Mouse (Mus musculus) heart, embryonic 11.5 days (tissue): ENCODE results near the gene Thumpd2. TPM values are rescaled to one million over a fixed set of nuclear protein-coding genes. Genes with fewer than 3 reads are reported as not detected.

Experiments
- ATAC-seq: fragments of 200-750 bp; cut with Nextera tagmentation; replicated peaks from 2 replicates; pipeline ENCODE4 v1.8.0; 2017; ENCODE audit warnings: moderate library complexity; ENCODE audit not compliant: insufficient number of reproducible peaks, low FRiP score, low TSS enrichment
- H3K27ac ChIP-seq: fragments of 300-500 bp; sonication (generic); 2 replicates; pipeline ENCODE4 v1.5.1; 2014; ENCODE audit warnings: mild to moderate bottlenecking, low read depth, low read length
- H3K27me3 ChIP-seq: fragments of 300-500 bp; sonication (generic); 2 replicates; pipeline ENCODE4 v1.6.1; 2014; ENCODE audit warnings: mild to moderate bottlenecking, low read length, mixed read lengths; ENCODE audit not compliant: control insufficient read depth, insufficient read depth
- H3K36me3 ChIP-seq: fragments of 300-500 bp; sonication (generic); 2 replicates; pipeline ENCODE4 v1.6.1; 2014; ENCODE audit warnings: mild to moderate bottlenecking, low read length, moderate library complexity, mixed read lengths; ENCODE audit not compliant: control insufficient read depth, insufficient read depth
- H3K4me1 ChIP-seq: fragments of 300-500 bp; sonication (generic); 2 replicates; pipeline ENCODE4 v1.6.1; 2014; ENCODE audit warnings: low read length; ENCODE audit not compliant: control insufficient read depth, insufficient read depth
- H3K4me2 ChIP-seq: fragments of 300-500 bp; sonication (generic); 2 replicates; pipeline ENCODE4 v1.6.1; 2014; ENCODE audit warnings: mild to moderate bottlenecking, moderate library complexity
- H3K4me3 ChIP-seq: fragments of 300-500 bp; sonication (generic); 2 replicates; pipeline ENCODE4 v1.5.1; 2014; ENCODE audit warnings: low read depth, low read length
- H3K9ac ChIP-seq: fragments of 300-500 bp; sonication (generic); 2 replicates; pipeline ENCODE4 v1.6.1; 2014; ENCODE audit warnings: mild to moderate bottlenecking, low read depth, low read length, moderate library complexity
- H3K9me3 ChIP-seq: fragments of 300-500 bp; sonication (generic); replicated peaks from 2 replicates; pipeline ENCODE4 v1.6.1; 2016; ENCODE audit warnings: low read length; ENCODE audit not compliant: control insufficient read depth
- WGBS: fragments of 180-500 bp; shearing (Covaris S2); extraction: QIAGEN DNeasy Blood & Tissue Kit; methylation state at CpG from one replicate; pipeline ENCODE4 v1.1.7; 2014; ENCODE audit not compliant: insufficient replicate concordance; 5-methylcytosine and 5-hydroxymethylcytosine counted together
- polyA plus RNA-seq: library from polyadenylated mRNA; unstranded; fragments of >200 nt; fragmentation: Nextera tagmentation; extraction: Ambion mirVana; gene quantifications from 2 replicates; pipeline ENCODE4 v1.2.1, GENCODE M21; 2014

Gene Thumpd2
- 11.0 and 12.0 TPM in 2 replicates for polyA plus RNA-seq

- H3K4me2 ChIP-seq, result peak within 1 kb of the TSS; percentile 76
- no peaks in the 10 kb centered on the region for H3K9me3 ChIP-seq
- no peaks in the 10 kb centered on the region for H3K36me3 ChIP-seq
- peak; percentile 93 for ATAC-seq
- H3K4me3 ChIP-seq, result peak within 1 kb of the TSS; percentile 82
- H3K9ac ChIP-seq, result peak within 1 kb of the TSS; percentile 98
- peak within 1 kb of the TSS; percentile 64 for H3K27ac ChIP-seq
- no peaks in the 10 kb centered on the region for H3K27me3 ChIP-seq
- WGBS, result 1% methylated on average over 28 of the region's 29 CpGs
- peaks cover 10% of the 10 kb centered on the region for H3K4me1 ChIP-seq
Observed at GRCm38 (mm10) chr17:81064979-81065311, at the start of gene Thumpd2. Gene Thumpd2, minus strand, starts transcription at chr17:81065082.

- no peaks in the 10 kb centered on the region for H3K9me3 ChIP-seq
- no peaks in the 10 kb centered on the region for H3K27me3 ChIP-seq
- no peak overlapping the region for H3K4me3 ChIP-seq
- peaks cover 3% of the 10 kb centered on the region; the same call in 1 of the 2 replicates for H3K4me1 ChIP-seq
- ATAC-seq, result no peak
- 88% methylated on average over 2 of the region's 2 CpGs for WGBS
- no peak overlapping the region for H3K9ac ChIP-seq
- no peaks in the 10 kb centered on the region for H3K36me3 ChIP-seq
- H3K4me2 ChIP-seq, result no peak overlapping the region
- H3K27ac ChIP-seq, result no peak overlapping the region
Observed at GRCm38 (mm10) chr17:81104237-81104636, 39.4 kb upstream of the Thumpd2 start.

GRCm38 (mm10) chr17:81102866-81103265 is 38.0 kb upstream of the Thumpd2 start:
- Histone ChIP-seq H3K36me3 (no peaks in the 10 kb centered on the region), H3K9ac (no peak overlapping the region), H3K4me2 (0 out of 2 replicates have a peak overlapping the region, but pooled peaks have one; percentile 24), H3K9me3 (no peaks in the 10 kb centered on the region), H3K4me3 (no peak overlapping the region), H3K4me1 (peaks cover 3% of the 10 kb centered on the region; the same call in 1 of the 2 replicates), H3K27me3 (no peaks in the 10 kb centered on the region), H3K27ac (no peak overlapping the region)
- WGBS, result 25% methylated on average over 8 of the region's 8 CpGs
- ATAC-seq, result no peak

GRCm38 (mm10) chr17:81098444-81098843 is 33.6 kb upstream of the Thumpd2 start:
- H3K4me2 ChIP-seq, result no peak overlapping the region
- H3K9ac ChIP-seq, result no peak overlapping the region
- H3K36me3 ChIP-seq, result no peaks in the 10 kb centered on the region
- H3K9me3 ChIP-seq, result no peaks in the 10 kb centered on the region
- no peak overlapping the region for H3K27ac ChIP-seq
- no peak for ATAC-seq
- H3K27me3 ChIP-seq, result no peaks in the 10 kb centered on the region
- H3K4me3 ChIP-seq, result no peak overlapping the region
- peaks cover 3% of the 10 kb centered on the region; the same call in 1 of the 2 replicates for H3K4me1 ChIP-seq

- ATAC-seq, result no peak
- Histone ChIP-seq H3K36me3 (no peaks in the 10 kb centered on the region), H3K9ac (no peak overlapping the region), H3K9me3 (no peaks in the 10 kb centered on the region), H3K27me3 (no peaks in the 10 kb centered on the region), H3K4me1 (no peaks in the 10 kb centered on the region), H3K4me2 (no peak overlapping the region), H3K4me3 (no peak overlapping the region), H3K27ac (no peak overlapping the region)
- 71% methylated on average over 2 of the region's 2 CpGs for WGBS
Observed at GRCm38 (mm10) chr17:81096490-81096889, 31.6 kb upstream of the Thumpd2 start.

GRCm38 (mm10) chr17:81092794-81093193 is 27.9 kb upstream of the Thumpd2 start:
- WGBS, result 83% methylated on average over 5 of the region's 5 CpGs
- H3K9ac ChIP-seq, result no peak overlapping the region
- no peak overlapping the region for H3K4me3 ChIP-seq

GRCm38 (mm10) chr17:81088866-81089265 is 24.0 kb upstream of the Thumpd2 start:
- H3K27me3 ChIP-seq, result no peaks in the 10 kb centered on the region
- ATAC-seq, result no peak
- no peaks in the 10 kb centered on the region for H3K36me3 ChIP-seq
- 72% methylated on average over 3 of the region's 3 CpGs for WGBS
- H3K9me3 ChIP-seq, result no peaks in the 10 kb centered on the region
- H3K4me1 ChIP-seq, result no peaks in the 10 kb centered on the region
- no peak overlapping the region for H3K9ac ChIP-seq
- no peak overlapping the region for H3K4me2 ChIP-seq
- H3K4me3 ChIP-seq, result no peak overlapping the region
- H3K27ac ChIP-seq, result no peak overlapping the region

More at GRCm38 (mm10) chr17:81092794-81093193, 27.9 kb upstream of the Thumpd2 start:
- Histone ChIP-seq H3K4me1 (no peaks in the 10 kb centered on the region), H3K9me3 (no peaks in the 10 kb centered on the region), H3K27me3 (no peaks in the 10 kb centered on the region), H3K4me2 (no peak overlapping the region), H3K36me3 (no peaks in the 10 kb centered on the region), H3K27ac (no peak overlapping the region)
- ATAC-seq, result no peak

GRCm38 (mm10) chr17:81087735-81088134 is 22.9 kb upstream of the Thumpd2 start:
- no peak overlapping the region for H3K9ac ChIP-seq
- no peaks in the 10 kb centered on the region for H3K9me3 ChIP-seq
- ATAC-seq, result no peak
- no peaks in the 10 kb centered on the region for H3K4me1 ChIP-seq
- H3K4me2 ChIP-seq, result no peak overlapping the region
- no peak overlapping the region for H3K27ac ChIP-seq
- H3K36me3 ChIP-seq, result no peaks in the 10 kb centered on the region
- H3K4me3 ChIP-seq, result no peak overlapping the region
- 77% methylated on average over 4 of the region's 4 CpGs for WGBS
- H3K27me3 ChIP-seq, result no peaks in the 10 kb centered on the region

- Histone ChIP-seq H3K9me3 (no peaks in the 10 kb centered on the region), H3K4me1 (peaks cover 10% of the 10 kb centered on the region), H3K9ac (peak overlapping the region; percentile 98), H3K4me3 (peak overlapping the region; percentile 82), H3K27ac (peak overlapping the region; percentile 64), H3K4me2 (peak overlapping the region; percentile 76), H3K36me3 (no peaks in the 10 kb centered on the region), H3K27me3 (no peaks in the 10 kb centered on the region)
- ATAC-seq, result peak; percentile 72
- 16% methylated on average over 28 of the region's 28 CpGs for WGBS
Observed at GRCm38 (mm10) chr17:81064279-81064978, 453 bp downstream of the Thumpd2 start.
